Mouse (Mus musculus) CH12.LX (cell line): ENCODE measurements around the gene Defb5. TPM values are rescaled to one million over a fixed set of nuclear protein-coding genes. Genes with fewer than 3 reads are reported as not detected.

Experiments
- DNase-seq: peaks from one replicate; pipeline ENCODE4 v3.0.0-alpha.2; 2013; ENCODE audit errors: extremely low read depth
- H3K27ac ChIP-seq: 2 replicates; pipeline ENCODE4 v1.5.1; 2012; ENCODE audit warnings: low read depth, mild to moderate bottlenecking, control low read depth, moderate library complexity; ENCODE audit not compliant: insufficient read depth
- H3K27me3 ChIP-seq: replicated peaks from 2 replicates; pipeline ENCODE3; 2012; ENCODE audit warnings: inconsistent platforms
- H3K36me3 ChIP-seq, 2 experiments: replicated peaks in 1 of 2; 2 replicates each; pipeline versions ENCODE3 to v1.6.1; 2012; ENCODE audit warnings: inconsistent platforms in 1 of 2, low read length in 1 of 2, mild to moderate bottlenecking in 1 of 2, mixed read lengths in 1 of 2, moderate library complexity in 1 of 2; ENCODE audit not compliant: control insufficient read depth in 1 of 2, insufficient read depth in 1 of 2
- H3K4me1 ChIP-seq, 2 experiments: 2 replicates each; pipeline ENCODE4 v1.6.1; 2012; ENCODE audit warnings: inconsistent platforms in 1 of 2, moderate library complexity in 1 of 2; ENCODE audit not compliant: insufficient read depth in 2 of 2, control insufficient read depth in 1 of 2
- H3K4me2 ChIP-seq: 2 replicates; pipeline ENCODE4 v1.6.1; 2012; ENCODE audit warnings: low read depth, mild to moderate bottlenecking, control low read depth; ENCODE audit not compliant: poor library complexity, insufficient read depth, severe bottlenecking
- H3K4me3 ChIP-seq, 3 experiments: fragments of 150-350 bp in 1 of 3; sonication (generic) in 1 of 3; replicated peaks in 1 of 3; 2 replicates each; pipeline versions ENCODE3 to v1.5.1; 2011 to 2012; ENCODE audit warnings: low read depth in 2 of 3, low read length in 2 of 3, mild to moderate bottlenecking in 2 of 3, moderate library complexity in 2 of 3, control low read depth in 1 of 3, improper control_type of control experiment in 1 of 3, inconsistent platforms in 1 of 3, mixed read lengths in 1 of 3; ENCODE audit not compliant: poor library complexity in 1 of 3
- H3K79me2 ChIP-seq: replicated peaks from 2 replicates; pipeline ENCODE4 v1.6.1; 2012; ENCODE audit warnings: mild to moderate bottlenecking, moderate library complexity; ENCODE audit not compliant: control insufficient read depth, poor library complexity, insufficient read depth, severe bottlenecking; ENCODE audit errors: extremely low read depth
- H3K9ac ChIP-seq: 2 replicates; pipeline ENCODE4 v1.6.1; 2012; ENCODE audit warnings: low read depth, mild to moderate bottlenecking, control low read depth, moderate library complexity; ENCODE audit not compliant: insufficient read depth
- H3K9me3 ChIP-seq: replicated peaks from 2 replicates; pipeline ENCODE3; 2012; ENCODE audit warnings: low read length, inconsistent platforms, mixed read lengths
- BHLHE40 ChIP-seq: IDR thresholded peaks from 2 replicates; pipeline ENCODE4 v1.6.1; 2011; ENCODE audit warnings: mild to moderate bottlenecking, low read depth, low read length, improper control_type of control experiment
- CHD2 ChIP-seq: IDR thresholded peaks from 2 replicates; pipeline ENCODE4 v1.6.1; 2011; ENCODE audit warnings: low read length, improper control_type of control experiment
- GABPA ChIP-seq: IDR thresholded peaks from 2 replicates; pipeline ENCODE4 v1.6.1; 2012; ENCODE audit warnings: low read depth, low read length, improper control_type of control experiment, inconsistent platforms; ENCODE audit not compliant: insufficient replicate concordance
- JUND ChIP-seq: conservative IDR thresholded peaks from 2 replicates; pipeline ENCODE4 v1.6.1; 2011; ENCODE audit warnings: low read depth, low read length, improper control_type of control experiment
- MAZ ChIP-seq: IDR thresholded peaks from 2 replicates; pipeline ENCODE4 v1.6.1; 2012; ENCODE audit warnings: low read depth, mild to moderate bottlenecking, inconsistent platforms, low read length, improper control_type of control experiment, moderate library complexity
- MXI1 ChIP-seq: IDR thresholded peaks from 2 replicates; pipeline ENCODE4 v1.6.1; 2011; ENCODE audit warnings: mild to moderate bottlenecking, low read depth, low read length, improper control_type of control experiment
- MYC ChIP-seq: IDR thresholded peaks from 2 replicates; pipeline ENCODE4 v1.6.1; 2011; ENCODE audit warnings: low read depth, mild to moderate bottlenecking, improper control_type of control experiment, low read length
- NELFE ChIP-seq: IDR thresholded peaks from 2 replicates; pipeline ENCODE4 v1.6.1; 2011; ENCODE audit warnings: low read depth, low read length, improper control_type of control experiment
- PAX5 ChIP-seq: IDR thresholded peaks from 2 replicates; pipeline ENCODE4 v1.6.1; 2012; ENCODE audit warnings: low read length, inconsistent platforms, mixed read lengths
- POLR2A ChIP-seq: IDR thresholded peaks from 2 replicates; pipeline ENCODE4 v1.6.1; 2011; ENCODE audit warnings: low read depth, mild to moderate bottlenecking, improper control_type of control experiment, low read length
- POLR2AphosphoS2 ChIP-seq: IDR thresholded peaks from 2 replicates; pipeline ENCODE4 v1.6.1; 2011; ENCODE audit warnings: low read depth, low read length, improper control_type of control experiment
- RCOR1 ChIP-seq: conservative IDR thresholded peaks from 2 replicates; pipeline ENCODE4 v1.6.1; 2012; ENCODE audit warnings: low read depth, mild to moderate bottlenecking, inconsistent platforms, low read length, improper control_type of control experiment
- SMC3 ChIP-seq: IDR thresholded peaks from 2 replicates; pipeline ENCODE4 v1.6.1; 2011; ENCODE audit warnings: low read depth, low read length, improper control_type of control experiment
- dilution Hi-C: fragments of 300-500 bp; cut with MboI; formaldehyde crosslinking; loops from 2 replicates; pipeline ENCODE4 v1.14.3; 2020; ENCODE audit warnings: low sequenced_read_pairs; ENCODE audit not compliant: extremely low pct_unique_long_range_greater_than_20kb, extremely low pct_ligation_motif_present
- in situ Hi-C: fragments of 300-500 bp; cut with MboI; formaldehyde crosslinking; loops from 3 replicates; pipeline ENCODE4 v1.14.3; 2019; ENCODE audit warnings: low sequenced_read_pairs, low pct_ligation_motif_present, low pct_unique_long_range_greater_than_20kb, mixed read lengths
- polyA plus RNA-seq: library from polyadenylated mRNA; unstranded; fragments of >175 nt; gene quantifications from 2 replicates; pipeline ENCODE4 v1.2.1, GENCODE M21; 2012; ENCODE audit warnings: low read depth; ENCODE audit not compliant: insufficient read length
- total RNA-seq, 2 experiments: library from RNA; depleted of rRNA; stranded (reverse); fragments of 300-350 nt in 1 of 2; fragments of >200 nt in 1 of 2; gene quantifications; 2 replicates each; pipeline ENCODE4 v1.2.3; 2012 to 2014

Defb5 gene
- total RNA-seq (2012; rRNA removed): not detected in 2 replicates
- not detected in 2 replicates for total RNA-seq (2014; rRNA removed)
- polyA plus RNA-seq: not detected in 2 replicates

DNA sequence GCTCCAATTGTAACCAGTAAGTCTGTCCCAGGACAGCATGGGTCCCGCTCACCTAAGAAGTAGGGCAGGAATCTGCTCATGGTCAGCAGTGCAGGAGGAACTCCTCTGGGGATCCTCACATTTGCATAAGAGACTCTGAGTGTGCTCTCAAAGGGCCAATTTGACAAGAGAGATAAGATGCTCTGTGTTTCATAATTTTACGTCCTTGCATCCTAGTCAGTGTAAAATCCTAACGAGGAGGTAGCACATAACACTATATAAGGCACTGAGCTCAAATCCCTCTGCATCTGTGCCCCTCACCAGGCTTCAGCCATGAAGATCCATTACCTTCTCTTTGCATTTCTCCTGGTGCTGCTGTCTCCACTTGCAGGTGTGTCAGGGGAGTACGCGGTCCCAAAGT is at the start of gene Defb5:
Defb5 (plus strand) TSS at position 301 of the 400 bp plus-strand sequence.
- Histone ChIP-seq H3K4me2 (no peak within 1 kb of the TSS), H3K27me3 (peaks cover 28% of the 10 kb centered on the region), H3K9me3 (no peaks in the 10 kb centered on the region), H3K36me3 (no peaks in the 10 kb centered on the region), H3K79me2 (no peaks in the 10 kb centered on the region), H3K4me3 (no peak within 1 kb of the TSS), H3K4me1 (no peaks in the 10 kb centered on the region), H3K9ac (no peak within 1 kb of the TSS), H3K27ac (no peak within 1 kb of the TSS)
- dilution Hi-C loops (no loop called here), in situ Hi-C loops (no loop called here)
- no peak for DNase-seq
- TF ChIP-seq SMC3: no peak

DNA sequence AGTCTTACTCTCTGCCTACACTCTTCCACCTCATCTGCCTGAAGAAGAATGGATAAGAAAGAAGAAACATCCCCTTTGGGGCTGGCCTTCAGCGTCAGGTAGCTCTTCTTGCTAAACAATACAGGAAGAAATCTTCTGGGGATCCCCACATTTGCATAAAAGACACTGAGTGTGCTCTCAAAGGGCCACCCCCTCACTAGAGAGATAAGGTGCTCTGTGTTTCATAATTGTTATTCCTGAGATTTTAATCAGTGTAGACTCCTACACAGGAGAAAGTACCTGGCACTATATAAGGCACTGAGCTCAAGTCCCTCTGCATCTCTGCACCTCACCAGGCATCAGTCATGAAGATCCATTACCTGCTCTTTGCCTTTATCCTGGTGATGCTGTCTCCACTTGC is 22.2 kb upstream of the Defb5 start, which contains the start of gene Defb6:
Defb6 (plus strand) TSS at position 318 of the 400 bp plus-strand sequence.
- Histone ChIP-seq H3K4me3 (no peak within 1 kb of the TSS), H3K9me3 (no peaks in the 10 kb centered on the region)
- TF ChIP-seq CHD2 (no peak), MYC (no peak), MXI1 (no peak), GABPA (no peak), NELFE (no peak)
- TF ChIP-seq, all 38 proteins: peak for 0
- Histone ChIP-seq H3K4me2 (no peak within 1 kb of the TSS), H3K27ac (no peak within 1 kb of the TSS), H3K36me3 (no peaks in the 10 kb centered on the region), H3K79me2 (no peaks in the 10 kb centered on the region), H3K9ac (no peak within 1 kb of the TSS), H3K4me1 (no peaks in the 10 kb centered on the region), H3K27me3 (peaks cover 40% of the 10 kb centered on the region)
- dilution Hi-C loops: no loop called here
- in situ Hi-C loops: no loop called here
- DNase-seq: no peak

DNA sequence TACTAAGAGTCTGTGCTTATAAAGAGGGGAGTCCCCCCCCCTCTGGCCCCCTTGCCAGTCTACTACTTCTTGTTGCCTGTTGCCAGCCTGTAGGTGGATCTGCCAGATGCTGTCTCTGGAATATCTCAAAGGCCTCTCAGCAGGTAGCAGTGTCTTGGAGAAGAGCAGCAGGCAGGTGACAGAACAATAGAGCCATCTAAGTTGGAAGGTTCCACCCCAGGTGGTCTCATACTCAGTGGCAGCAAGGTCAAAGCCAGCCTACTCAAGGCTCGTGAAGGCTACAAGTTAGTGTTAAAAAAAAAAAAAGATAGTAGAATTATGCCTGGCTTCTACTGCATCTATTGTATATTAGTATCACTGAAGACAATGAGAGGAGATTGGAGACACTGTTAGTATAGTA is 9.3 kb upstream of the Defb5 start:
- H3K4me3 ChIP-seq: no peak overlapping the region
- TF ChIP-seq POLR2A (no peak), PAX5 (no peak), MAZ (no peak), RCOR1 (no peak), POLR2AphosphoS2 (no peak), JUND (no peak), BHLHE40 (no peak)

More for the DNA sequence above, 9.3 kb upstream of the Defb5 start:
- no peaks in the 10 kb centered on the region for H3K9me3 ChIP-seq
- H3K36me3 ChIP-seq: no peaks in the 10 kb centered on the region
- H3K4me1 ChIP-seq: no peaks in the 10 kb centered on the region
- H3K79me2 ChIP-seq: no peaks in the 10 kb centered on the region
- no peak overlapping the region for H3K4me2 ChIP-seq
- no peak overlapping the region for H3K9ac ChIP-seq
- H3K27ac ChIP-seq: no peak overlapping the region
- in situ Hi-C loops (no loop called here), dilution Hi-C loops (no loop called here)
- DNase-seq: no peak
- H3K27me3 ChIP-seq: peaks cover 52% of the 10 kb centered on the region
